Mouse (Mus musculus) kidney, embryonic 15.5 days (tissue): ENCODE results near the gene Fgf13. TPM values are rescaled to one million over a fixed set of nuclear protein-coding genes. Genes with fewer than 3 reads are reported as not detected.

ENCODE experiments used
- ATAC-seq: fragments of 200-750 bp; cut with Nextera tagmentation; replicated peaks from 2 replicates; pipeline ENCODE4 v1.8.0; 2017; ENCODE audit warnings: moderate TSS enrichment; ENCODE audit not compliant: low FRiP score
- H3K27ac ChIP-seq: fragments of 300-500 bp; sonication (generic); 2 replicates; pipeline ENCODE4 v1.5.1; 2015; ENCODE audit warnings: mild to moderate bottlenecking, inconsistent platforms
- H3K27me3 ChIP-seq: fragments of 300-500 bp; sonication (generic); 2 replicates; pipeline ENCODE4 v1.6.1; 2015; ENCODE audit warnings: inconsistent platforms
- H3K36me3 ChIP-seq: fragments of 300-500 bp; sonication (generic); 2 replicates; pipeline ENCODE4 v1.6.1; 2015; ENCODE audit warnings: inconsistent platforms
- H3K4me1 ChIP-seq: fragments of 300-500 bp; sonication (generic); 2 replicates; pipeline ENCODE4 v1.6.1; 2015; ENCODE audit warnings: inconsistent platforms
- H3K4me2 ChIP-seq: fragments of 300-500 bp; sonication (generic); 2 replicates; pipeline ENCODE4 v1.6.1; 2015; ENCODE audit warnings: moderate library complexity, mild to moderate bottlenecking, inconsistent platforms
- H3K4me3 ChIP-seq: fragments of 300-500 bp; sonication (generic); replicated peaks from 2 replicates; pipeline ENCODE4 v1.5.1; 2015; ENCODE audit warnings: mild to moderate bottlenecking, inconsistent platforms
- H3K9ac ChIP-seq: fragments of 300-500 bp; sonication (generic); 2 replicates; pipeline ENCODE4 v1.6.1; 2015; ENCODE audit warnings: mild to moderate bottlenecking, inconsistent platforms
- H3K9me3 ChIP-seq: fragments of 300-500 bp; sonication (generic); replicated peaks from 2 replicates; pipeline ENCODE4 v1.6.1; 2016; ENCODE audit warnings: inconsistent platforms
- WGBS: fragments of 180-500 bp; shearing (Covaris S2); methylation state at CpG from one replicate; pipeline ENCODE4 v1.1.7; 2015; ENCODE audit warnings: mixed read lengths; 5-methylcytosine and 5-hydroxymethylcytosine counted together
- polyA plus RNA-seq: library from polyadenylated mRNA; unstranded; fragments of >200 nt; fragmentation: Nextera tagmentation; extraction: Ambion mirVana; gene quantifications from 2 replicates; pipeline ENCODE4 v1.2.1, GENCODE M21; 2015

Gene Fgf13
- polyA plus RNA-seq, 1 experiment from 2014 or later = 5.4 TPM

DNA sequence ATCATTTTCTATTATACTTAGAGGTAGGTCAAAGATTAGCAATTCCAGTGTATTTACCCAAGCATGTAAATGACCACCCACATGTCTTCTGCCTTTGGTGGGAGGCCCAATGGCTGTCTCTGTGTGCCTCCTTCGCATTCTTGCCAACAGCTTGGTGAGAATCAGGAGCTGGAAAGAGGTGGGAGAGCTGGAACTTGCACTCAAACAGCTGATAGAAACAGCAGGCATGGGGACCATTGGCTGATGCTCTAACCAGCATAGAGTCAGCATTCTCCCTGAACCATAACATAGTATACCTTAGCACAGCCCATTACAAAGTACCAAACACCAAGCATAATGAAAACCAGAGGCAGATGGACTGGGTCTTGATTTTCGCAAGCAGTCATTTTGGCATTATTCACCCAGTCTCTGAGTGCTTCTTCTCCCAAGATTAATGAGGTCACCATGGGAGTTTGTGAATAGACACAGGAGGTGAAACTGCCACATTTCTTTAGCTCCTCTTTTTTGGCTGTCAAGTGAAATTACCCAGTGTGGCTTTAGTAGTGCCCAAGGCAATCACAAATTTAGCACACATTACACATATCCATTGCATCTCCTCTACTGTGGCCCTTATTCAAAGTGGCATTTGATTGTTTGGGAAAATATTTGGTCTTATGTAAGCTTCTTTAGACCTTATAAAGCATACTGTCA is 165.1 kb downstream of the Fgf13 start:
- Histone ChIP-seq H3K27me3 (no peaks in the 10 kb centered on the region), H3K4me3 (no peak overlapping the region), H3K9ac (no peak overlapping the region), H3K9me3 (no peaks in the 10 kb centered on the region), H3K36me3 (no peaks in the 10 kb centered on the region), H3K4me2 (no peak overlapping the region), H3K4me1 (no peaks in the 10 kb centered on the region), H3K27ac (no peak overlapping the region)
- ATAC-seq = no peak
- WGBS = 71% methylated on average over 2 of the region's 2 CpGs

DNA sequence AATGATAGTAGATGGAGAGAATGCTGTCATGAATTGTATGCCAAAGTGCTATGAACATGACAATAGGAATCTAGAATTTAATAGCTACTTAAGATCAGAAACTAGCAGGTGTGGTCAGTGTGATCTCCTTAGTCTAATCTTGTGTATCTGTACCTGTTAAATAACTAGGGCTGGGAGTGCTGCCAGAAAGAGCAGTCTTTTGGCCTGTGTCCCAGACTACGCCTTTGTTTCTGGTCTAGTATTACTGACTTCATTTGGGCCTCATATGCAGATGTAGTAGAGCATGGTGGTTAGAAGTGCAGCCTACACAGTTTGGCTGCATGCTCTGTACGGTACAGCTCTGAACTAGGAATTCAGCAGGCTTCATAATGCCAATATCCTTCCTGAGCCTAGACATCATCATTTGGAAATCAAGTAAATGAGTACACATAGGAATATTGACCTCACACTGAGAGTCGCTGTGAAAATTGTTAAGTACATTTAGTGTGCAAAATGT is 276.9 kb downstream of the Fgf13 start:
- Histone ChIP-seq H3K4me2 (no peak overlapping the region), H3K9ac (no peak overlapping the region), H3K27ac (no peak overlapping the region), H3K4me1 (no peaks in the 10 kb centered on the region), H3K27me3 (no peaks in the 10 kb centered on the region), H3K9me3 (no peaks in the 10 kb centered on the region), H3K36me3 (no peaks in the 10 kb centered on the region), H3K4me3 (no peak overlapping the region)
- no peak for ATAC-seq
- WGBS = 79% methylated on average over 3 of the region's 3 CpGs

DNA sequence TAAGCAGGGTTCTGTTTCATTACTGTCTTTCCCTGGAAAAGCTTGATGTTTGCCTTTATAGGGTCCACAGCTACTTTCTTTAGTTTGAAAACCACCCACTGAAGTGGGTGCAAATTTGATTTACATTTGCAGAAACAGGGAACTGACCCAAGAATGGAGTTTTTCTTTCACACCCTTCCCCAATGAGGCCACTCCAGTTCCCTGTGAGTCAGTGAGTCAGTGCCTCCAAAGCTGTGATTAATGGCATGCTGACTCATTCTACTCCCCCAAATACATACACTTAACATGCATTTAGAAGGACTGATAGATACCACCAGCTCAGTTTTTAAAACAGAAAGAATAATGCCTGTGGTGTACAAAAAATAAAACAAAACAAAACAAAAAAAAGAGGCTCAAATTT is 316.3 kb downstream of the Fgf13 start:
- Histone ChIP-seq H3K4me3 (no peak overlapping the region), H3K4me2 (no peak overlapping the region), H3K27ac (no peak overlapping the region), H3K9me3 (no peaks in the 10 kb centered on the region), H3K36me3 (no peaks in the 10 kb centered on the region), H3K4me1 (no peaks in the 10 kb centered on the region), H3K9ac (no peak overlapping the region), H3K27me3 (no peaks in the 10 kb centered on the region)
- no peak for ATAC-seq

DNA sequence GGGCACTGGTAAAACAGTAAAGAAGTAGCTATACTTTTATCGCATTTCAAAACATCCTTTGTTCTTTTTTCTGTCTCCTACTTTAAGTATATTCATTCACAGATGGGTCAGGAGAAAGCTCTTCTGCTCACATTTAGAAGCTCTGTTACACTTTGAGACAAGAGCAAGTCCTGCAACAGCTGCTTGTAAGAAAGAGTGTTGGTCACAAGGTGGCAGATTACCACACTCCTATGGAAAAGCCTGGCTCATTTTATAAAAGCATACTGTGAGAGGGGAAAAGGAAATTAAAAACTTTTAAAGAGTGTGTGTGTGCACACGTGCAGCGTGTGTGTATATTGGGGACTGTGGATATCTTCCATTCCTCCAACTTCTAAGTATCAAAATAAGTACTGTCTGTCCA is 324.1 kb downstream of the Fgf13 start:
- Histone ChIP-seq H3K4me1 (no peaks in the 10 kb centered on the region), H3K4me3 (no peak overlapping the region), H3K9me3 (no peaks in the 10 kb centered on the region), H3K4me2 (no peak overlapping the region), H3K27ac (no peak overlapping the region), H3K27me3 (0 out of 2 replicates have a peak, but pooled peaks cover 3% of the 10 kb centered on the region), H3K36me3 (no peaks in the 10 kb centered on the region), H3K9ac (no peak overlapping the region)
- no peak for ATAC-seq
- 75% methylated on average over 3 of the region's 3 CpGs for WGBS

DNA sequence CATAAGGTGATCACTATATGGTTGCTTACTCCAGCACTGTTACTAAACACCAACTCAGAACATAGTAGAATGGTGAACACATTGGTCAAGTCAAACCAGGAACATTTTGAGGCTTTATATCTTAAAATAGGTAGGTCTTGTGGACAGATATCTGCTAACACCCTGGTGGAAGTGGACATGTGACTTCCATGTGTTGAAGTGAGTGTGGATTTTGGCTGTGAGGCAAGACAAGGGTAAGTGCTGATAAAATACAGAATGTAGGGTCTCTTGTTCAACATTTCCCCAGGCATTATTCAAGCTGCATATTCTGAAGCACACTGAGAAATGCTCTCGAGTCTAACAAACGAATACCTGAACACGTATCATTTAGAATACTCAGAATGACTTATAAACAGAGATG is 324.7 kb downstream of the Fgf13 start:
- Histone ChIP-seq H3K27ac (no peak overlapping the region), H3K4me1 (no peaks in the 10 kb centered on the region), H3K9ac (no peak overlapping the region), H3K4me3 (no peak overlapping the region), H3K9me3 (no peaks in the 10 kb centered on the region), H3K27me3 (0 out of 2 replicates have a peak, but pooled peaks cover 3% of the 10 kb centered on the region), H3K36me3 (no peaks in the 10 kb centered on the region), H3K4me2 (no peak overlapping the region)
- WGBS = 90% methylated on average over 3 of the region's 3 CpGs
- ATAC-seq = no peak

DNA sequence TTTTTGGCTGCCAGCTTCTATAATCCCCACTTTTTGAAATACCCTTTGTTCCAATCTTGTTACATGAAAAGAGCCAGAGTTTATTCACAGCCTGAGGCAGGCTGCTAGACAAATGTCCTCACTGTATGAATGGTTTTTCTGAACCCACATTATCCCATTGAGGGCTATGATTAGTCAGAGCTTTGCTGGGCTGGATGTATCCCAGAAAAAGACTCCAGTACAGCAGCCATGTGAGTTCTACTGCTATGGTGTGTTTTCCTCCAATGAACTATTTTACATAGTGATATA is 326.5 kb downstream of the Fgf13 start:
- no peak for ATAC-seq
- no peaks in the 10 kb centered on the region for H3K36me3 ChIP-seq
- H3K27ac ChIP-seq = no peak overlapping the region
- no peaks in the 10 kb centered on the region for H3K9me3 ChIP-seq
- H3K4me2 ChIP-seq = no peak overlapping the region
- H3K27me3 ChIP-seq = 0 out of 2 replicates have a peak, but pooled peaks cover 3% of the 10 kb centered on the region
- H3K4me3 ChIP-seq = no peak overlapping the region
- no peak overlapping the region for H3K9ac ChIP-seq
- H3K4me1 ChIP-seq = no peaks in the 10 kb centered on the region

DNA sequence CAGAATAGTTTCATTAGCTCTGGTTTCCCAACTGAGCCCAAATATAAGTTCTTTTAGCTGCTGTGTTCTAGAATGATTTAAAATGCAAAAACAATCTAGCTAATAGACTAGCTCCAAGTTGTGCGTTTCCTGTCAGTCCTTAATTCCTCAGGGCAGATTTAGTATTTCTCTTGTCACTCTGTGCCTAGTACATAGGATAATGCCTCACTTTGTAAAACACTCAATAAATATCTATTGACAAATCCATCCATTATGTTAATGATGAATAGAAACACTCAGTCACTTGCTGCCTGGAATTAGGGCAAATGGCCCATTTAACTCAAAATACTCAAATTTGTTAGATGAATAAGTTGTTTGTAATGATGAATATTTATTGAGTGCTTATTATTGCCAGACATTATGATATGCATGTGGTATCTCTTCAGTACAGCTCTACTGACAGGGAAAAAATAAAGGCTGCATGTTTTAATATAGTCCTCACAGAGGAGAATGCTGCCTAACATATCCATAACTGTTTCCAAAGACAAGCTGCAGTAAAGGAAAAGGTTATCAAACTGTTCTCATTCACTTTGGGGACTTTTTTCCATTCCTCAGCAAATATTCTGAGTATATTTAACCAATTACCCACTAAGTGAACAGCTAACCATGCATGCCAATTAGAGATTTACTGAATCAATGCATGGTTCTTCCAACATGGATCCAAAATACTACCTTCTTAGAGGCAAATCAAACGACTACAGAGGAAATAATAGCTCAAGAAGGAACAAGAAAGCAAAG is 327.0 kb downstream of the Fgf13 start:
- Histone ChIP-seq H3K27me3 (0 out of 2 replicates have a peak, but pooled peaks cover 3% of the 10 kb centered on the region), H3K9me3 (no peaks in the 10 kb centered on the region), H3K4me1 (no peaks in the 10 kb centered on the region), H3K9ac (no peak overlapping the region), H3K4me2 (no peak overlapping the region), H3K36me3 (no peaks in the 10 kb centered on the region), H3K4me3 (no peak overlapping the region), H3K27ac (no peak overlapping the region)
- WGBS = 51% methylated on average over 2 of the region's 2 CpGs
- no peak for ATAC-seq

DNA sequence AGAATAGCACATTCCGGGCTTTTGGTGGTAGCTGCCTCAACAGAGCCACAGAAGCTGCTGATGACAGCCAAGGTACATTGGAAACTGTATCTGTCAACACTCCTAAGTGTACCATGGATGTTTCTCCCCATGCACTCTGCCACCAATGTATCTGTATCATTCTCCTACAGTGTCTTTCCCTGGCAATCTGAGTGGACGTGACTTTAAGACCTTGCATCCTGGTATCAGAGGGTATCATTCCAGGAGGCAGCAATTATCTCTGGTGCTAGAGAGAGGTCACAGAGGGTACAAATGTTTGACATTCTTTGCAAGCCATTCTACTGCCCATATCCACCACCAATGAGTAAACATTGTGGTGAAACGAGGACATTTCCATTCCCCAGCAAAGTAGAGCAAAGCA is 347.2 kb downstream of the Fgf13 start:
- 64% methylated on average over 3 of the region's 3 CpGs for WGBS
- no peaks in the 10 kb centered on the region for H3K4me1 ChIP-seq
- H3K27ac ChIP-seq = no peak overlapping the region
- H3K4me3 ChIP-seq = no peak overlapping the region
- no peak overlapping the region for H3K4me2 ChIP-seq
- H3K27me3 ChIP-seq = no peaks in the 10 kb centered on the region
- no peaks in the 10 kb centered on the region for H3K36me3 ChIP-seq
- no peak for ATAC-seq
- no peaks in the 10 kb centered on the region for H3K9me3 ChIP-seq
- no peak overlapping the region for H3K9ac ChIP-seq

DNA sequence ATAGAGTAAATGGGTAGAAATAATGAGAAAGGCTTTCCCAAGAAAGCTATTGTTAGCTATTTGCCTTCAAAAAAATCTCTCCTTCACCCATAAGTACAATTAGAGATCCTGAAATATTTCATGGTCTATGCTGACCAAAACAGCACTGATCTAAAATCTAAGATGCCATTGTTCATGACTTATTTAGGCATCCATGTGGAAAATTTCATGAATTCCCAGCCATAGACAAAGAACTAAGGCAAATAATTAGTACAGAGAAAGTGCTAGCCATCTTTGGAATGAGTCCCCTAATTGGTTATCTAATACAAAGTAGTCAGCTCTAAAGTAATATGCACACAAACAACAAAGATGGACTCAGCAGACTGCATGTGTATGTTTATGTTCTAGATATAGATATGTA is 366.7 kb downstream of the Fgf13 start:
- H3K9ac ChIP-seq = no peak overlapping the region
- no peaks in the 10 kb centered on the region for H3K27me3 ChIP-seq
- no peaks in the 10 kb centered on the region for H3K36me3 ChIP-seq
- no peak overlapping the region for H3K27ac ChIP-seq
- H3K9me3 ChIP-seq = no peaks in the 10 kb centered on the region
- ATAC-seq = no peak
- H3K4me2 ChIP-seq = no peak overlapping the region
- H3K4me3 ChIP-seq = no peak overlapping the region
- H3K4me1 ChIP-seq = no peaks in the 10 kb centered on the region

DNA sequence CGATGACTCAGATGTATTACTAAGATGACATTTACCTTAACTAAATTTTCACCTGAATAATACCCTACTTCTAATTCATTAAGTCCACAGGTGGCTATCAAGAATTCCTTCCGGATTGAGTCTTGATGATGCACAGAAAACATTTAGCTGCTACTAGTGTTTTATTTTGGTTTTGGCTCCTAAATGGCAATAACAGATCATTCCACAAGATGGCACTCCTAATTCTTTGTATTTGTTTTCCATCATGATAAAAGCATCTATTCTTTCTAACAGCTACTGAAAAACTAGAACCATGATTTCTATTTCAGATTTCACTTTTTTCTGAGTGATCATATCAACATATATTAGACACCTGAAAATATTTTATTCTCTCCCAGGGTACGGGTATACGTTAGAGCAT is 373.7 kb downstream of the Fgf13 start:
- 81% methylated on average over 4 of the region's 4 CpGs for WGBS
- no peak overlapping the region for H3K27ac ChIP-seq
- ATAC-seq = no peak
- H3K4me2 ChIP-seq = no peak overlapping the region
- H3K27me3 ChIP-seq = no peaks in the 10 kb centered on the region
- no peak overlapping the region for H3K9ac ChIP-seq
- H3K36me3 ChIP-seq = no peaks in the 10 kb centered on the region
- no peaks in the 10 kb centered on the region for H3K9me3 ChIP-seq
- H3K4me1 ChIP-seq = no peaks in the 10 kb centered on the region
- no peak overlapping the region for H3K4me3 ChIP-seq

DNA sequence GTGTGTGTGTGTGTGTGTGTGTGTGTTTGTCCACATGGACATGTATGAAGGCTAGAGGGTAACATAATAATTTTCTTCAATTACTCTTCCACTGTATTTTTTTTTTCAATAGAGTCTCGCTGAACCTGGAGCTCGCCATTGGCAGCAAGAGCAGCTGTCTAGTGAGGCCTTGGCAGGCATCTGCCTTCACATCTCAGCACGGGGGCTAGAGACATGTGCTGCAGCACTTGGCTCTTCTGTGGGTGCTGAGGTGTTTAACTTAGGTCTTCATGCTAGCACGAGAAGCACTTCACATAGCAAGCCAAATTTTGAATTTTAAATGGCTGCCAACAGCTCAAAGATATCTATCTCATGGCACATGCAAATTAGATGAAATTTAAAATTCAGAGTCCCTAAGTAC is 380.9 kb downstream of the Fgf13 start:
- WGBS = 80% methylated on average over 4 of the region's 4 CpGs
- no peaks in the 10 kb centered on the region for H3K36me3 ChIP-seq
- no peak overlapping the region for H3K4me2 ChIP-seq
- H3K4me1 ChIP-seq = no peaks in the 10 kb centered on the region
- no peaks in the 10 kb centered on the region for H3K9me3 ChIP-seq
- no peak for ATAC-seq
- H3K9ac ChIP-seq = no peak overlapping the region
- no peaks in the 10 kb centered on the region for H3K27me3 ChIP-seq
- H3K27ac ChIP-seq = no peak overlapping the region
- no peak overlapping the region for H3K4me3 ChIP-seq

DNA sequence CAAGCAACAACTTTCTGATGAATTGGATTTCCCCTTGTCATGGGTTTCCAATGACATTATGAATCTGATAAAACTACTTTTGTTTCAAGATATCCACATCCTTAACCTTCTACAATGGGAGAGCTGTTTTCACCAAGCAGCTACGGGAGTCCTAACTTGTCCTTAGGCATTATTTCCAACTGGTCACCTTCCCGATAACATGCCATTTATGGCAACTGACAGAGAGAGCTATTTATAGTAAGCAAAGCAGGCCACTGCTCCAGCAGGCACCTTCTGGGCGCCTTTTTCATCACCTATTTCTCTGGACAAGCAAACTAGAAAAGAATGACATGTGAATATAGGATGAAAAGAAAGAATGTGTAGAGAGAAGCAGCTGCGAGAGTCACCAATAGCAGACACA is 385.5 kb downstream of the Fgf13 start:
- WGBS = 65% methylated on average over 4 of the region's 4 CpGs
- no peaks in the 10 kb centered on the region for H3K9me3 ChIP-seq

More for the DNA sequence above, 385.5 kb downstream of the Fgf13 start:
- Histone ChIP-seq H3K27ac (no peak overlapping the region), H3K27me3 (0 out of 2 replicates have a peak, but pooled peaks cover 4% of the 10 kb centered on the region), H3K9ac (no peak overlapping the region), H3K4me2 (no peak overlapping the region), H3K4me1 (no peaks in the 10 kb centered on the region), H3K4me3 (no peak overlapping the region), H3K36me3 (no peaks in the 10 kb centered on the region)
- no peak for ATAC-seq
